Mouse (Mus musculus): ENCODE measurements at regions not wholly inside any gene's neighbourhood (a gene's known extent, or its start where the extent isn't known, plus 50 kb on each side); places are given as distances from the start of the nearest gene placed in this dataset.

DNA sequence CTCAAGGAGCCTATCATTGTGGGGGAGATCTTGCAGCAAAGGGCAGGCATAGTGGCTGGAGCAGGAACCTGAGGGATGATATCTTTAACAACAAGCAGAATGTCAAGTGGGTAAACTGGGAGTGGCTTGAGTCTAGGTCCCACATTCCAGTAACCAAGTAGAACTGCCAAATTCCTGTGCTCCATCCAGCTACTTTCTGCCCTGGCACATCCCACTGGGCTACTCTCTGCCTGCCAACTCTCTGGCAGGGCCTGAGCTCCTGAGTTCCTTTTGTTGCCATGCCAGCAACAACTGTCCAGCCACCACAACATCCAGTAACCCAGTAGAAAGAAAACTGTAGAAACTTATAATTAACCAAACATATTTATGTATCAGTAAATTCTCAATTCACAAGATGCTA, 1088.8 kb upstream of the Tenm4 start:
- DNase-seq (ENCODE audit: low spot score in 2 of 2), result peak in 1 of 2 experiments; percentile 2
- intact Hi-C loops (cut with DNase I), result no loop called here

DNA sequence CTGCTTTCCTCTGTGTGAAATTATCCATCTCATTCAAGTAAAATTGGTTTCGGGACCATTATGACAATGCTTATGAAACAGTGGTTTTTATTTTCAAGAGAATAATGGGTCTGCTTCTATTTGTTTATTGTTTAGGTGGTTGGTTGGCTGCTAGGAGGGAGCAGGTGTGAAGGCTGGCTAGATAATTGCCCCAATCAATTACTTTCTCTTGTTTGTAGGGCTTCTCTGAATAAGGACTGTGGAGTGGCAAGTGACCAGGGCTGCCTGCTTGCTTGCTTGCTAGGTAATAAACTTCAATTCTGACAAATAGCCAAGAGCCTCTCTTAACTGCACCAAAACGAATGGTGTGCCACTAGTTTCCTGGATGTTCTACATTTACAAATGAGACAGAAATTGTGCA, 1086.7 kb upstream of the Tenm4 start:
- intact Hi-C loops (cut with DNase I), result no loop called here
- DNase-seq (ENCODE audit: low spot score in 2 of 2), result no peak

- intact Hi-C loops (cut with DNase I), result loop anchor here (5.0 kb wide), 2 partner anchors 489 to 729 kb away; no protein-coding TSS in a partner anchor
- DNase-seq (ENCODE audit: low spot score in 2 of 2), result peak; percentile 9 to 22
These were observed 1079.7 kb upstream of the Tenm4 start for GRCm38 (mm10) chr7:95091360-95091759.

DNA sequence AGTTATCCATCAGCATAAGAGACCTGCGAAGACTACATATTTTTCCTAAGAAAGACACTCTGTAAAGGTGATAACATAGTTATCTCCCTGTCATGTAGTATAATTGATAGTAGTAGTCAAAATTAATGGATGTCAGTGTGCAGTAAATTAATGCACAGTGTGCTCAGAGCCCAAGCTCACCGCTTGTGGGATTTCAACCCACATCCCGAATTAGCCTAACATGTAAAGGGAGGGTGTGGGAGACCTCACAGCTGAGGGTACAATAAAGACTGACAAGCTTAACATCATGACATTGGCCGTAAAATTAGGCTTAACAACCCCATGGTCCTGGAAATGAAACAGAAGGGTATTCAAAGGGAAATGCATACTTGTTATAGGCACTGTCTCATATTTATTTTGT, 1042.0 kb upstream of the Tenm4 start:
- no peak for DNase-seq (ENCODE audit: low spot score in 2 of 2)
- intact Hi-C loops (cut with DNase I), result no loop called here

DNA sequence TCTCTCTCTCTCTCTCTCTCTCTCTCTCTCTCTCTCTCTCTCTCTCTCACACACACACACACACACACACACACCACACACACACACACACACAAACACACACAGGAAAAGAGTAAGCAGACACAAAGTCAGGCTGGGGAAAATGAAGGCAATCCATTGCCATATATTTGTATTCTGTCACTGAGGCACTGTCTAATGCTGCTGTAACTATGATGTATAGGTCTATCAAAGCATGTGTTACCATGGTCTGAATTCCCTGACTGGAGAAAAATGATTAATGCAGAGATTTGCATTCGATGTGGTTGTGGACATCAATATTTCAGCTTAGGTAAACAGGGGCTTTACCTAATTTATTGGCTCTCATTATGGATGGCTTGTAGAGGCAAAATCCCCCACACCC, 1038.0 kb upstream of the Tenm4 start:
- intact Hi-C loops (cut with DNase I), result no loop called here
- DNase-seq (ENCODE audit: low spot score in 2 of 2), result no peak

- intact Hi-C loops (cut with DNase I), result no loop called here
- DNase-seq (ENCODE audit: low spot score in 2 of 2), result no peak
These were observed 1036.9 kb upstream of the Tenm4 start for GRCm38 (mm10) chr7:95134062-95134625.

DNA sequence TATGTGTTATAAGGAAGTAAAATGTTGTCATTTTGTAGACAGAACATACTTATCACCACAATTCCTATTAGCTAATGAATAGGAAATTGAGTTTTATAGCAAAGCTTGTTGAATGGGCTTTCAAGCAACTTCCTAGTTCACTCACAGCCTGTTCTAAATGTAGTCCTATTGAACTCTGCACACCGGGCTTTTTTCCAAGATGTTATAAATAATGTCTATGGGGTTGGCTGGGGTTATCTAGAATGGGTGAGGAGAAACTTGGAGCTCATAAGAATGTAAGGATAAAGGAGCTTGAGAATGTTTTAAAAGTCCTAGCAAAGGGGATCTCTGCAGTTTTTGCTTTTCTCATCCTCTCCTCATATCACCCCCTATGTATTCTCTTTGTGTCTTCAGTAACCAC, 1029.3 kb upstream of the Tenm4 start:
- no peak for DNase-seq (ENCODE audit: low spot score in 2 of 2)
- intact Hi-C loops (cut with DNase I), result no loop called here

DNA sequence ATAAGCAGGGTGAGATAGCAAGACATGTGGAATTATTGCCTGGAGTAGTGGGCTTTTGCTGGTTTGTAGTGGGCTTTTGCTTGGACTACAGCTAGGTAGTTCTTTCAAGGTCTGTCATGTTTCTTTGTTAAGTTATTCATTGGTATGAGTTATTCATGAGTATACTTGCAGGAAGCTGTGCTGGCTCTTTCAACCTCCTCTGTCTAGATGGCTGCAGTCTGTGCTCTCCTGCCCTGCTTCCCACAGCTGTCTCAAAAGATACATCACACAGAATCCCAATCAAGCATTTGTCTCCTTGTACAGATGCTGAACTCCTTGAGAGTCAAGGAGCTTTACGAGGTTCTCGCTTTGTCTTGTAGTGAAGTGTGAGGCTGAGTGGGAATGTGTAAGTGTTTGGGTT, 1028.0 kb upstream of the Tenm4 start:
- intact Hi-C loops (cut with DNase I), result no loop called here
- DNase-seq (ENCODE audit: low spot score in 2 of 2), result no peak
